Mouse (Mus musculus) spleen, embryonic (tissue): ENCODE results near the gene Cfap77.

Source experiments
- CTCF ChIA-PET: fragments of 350-600 bp; sonication (Branson Sonifier 250); formaldehyde crosslinking; loops from one replicate; lab custom pipeline; 2022; lab: Charles Lee

Gene Cfap77

GRCm38 (mm10) chr2:29004037-29004436 is 50.8 kb downstream of the Cfap77 start:
- CTCF ChIA-PET: no interaction called here

- CTCF ChIA-PET: no interaction called here
These were observed 56.6 kb downstream of the Cfap77 start for GRCm38 (mm10) chr2:28998246-28998645.

GRCm38 (mm10) chr2:28997161-28997834 is 57.6 kb downstream of the Cfap77 start:
- CTCF ChIA-PET: no interaction called here

- CTCF ChIA-PET: no interaction called here
These were observed 59.4 kb downstream of the Cfap77 start for GRCm38 (mm10) chr2:28995436-28995835.

- CTCF ChIA-PET: interaction anchor here (0.5 kb wide), 1 partner anchor 13 kb away, joined by 4 read pairs; no protein-coding TSS in a partner anchor
These were observed 60.9 kb downstream of the Cfap77 start for GRCm38 (mm10) chr2:28994014-28994413.

GRCm38 (mm10) chr2:28988781-28989180 is 66.1 kb downstream of the Cfap77 start:
- CTCF ChIA-PET: no interaction called here

GRCm38 (mm10) chr2:28980080-28980910 is 74.6 kb downstream of the Cfap77 start:
- CTCF ChIA-PET: interaction anchor here (0.6 kb wide), 1 partner anchor 1000 kb away, joined by 6 read pairs; no protein-coding TSS in a partner anchor

GRCm38 (mm10) chr2:28978461-28978860 is 76.4 kb downstream of the Cfap77 start:
- CTCF ChIA-PET: interaction anchor here (0.7 kb wide), 1 partner anchor 337 kb away, joined by 3 read pairs; the partner anchor contains the start of gene Tsc1

- CTCF ChIA-PET: interaction anchor here (0.7 kb wide), 1 partner anchor 45 kb away, joined by 4 read pairs; no protein-coding TSS in a partner anchor
These were observed 78.2 kb downstream of the Cfap77 start for GRCm38 (mm10) chr2:28976635-28977034.

GRCm38 (mm10) chr2:28975604-28976003 is 79.3 kb downstream of the Cfap77 start:
- CTCF ChIA-PET: no interaction called here

- CTCF ChIA-PET: no interaction called here
These were observed 80.3 kb downstream of the Cfap77 start for GRCm38 (mm10) chr2:28974520-28974919.

- CTCF ChIA-PET: no interaction called here
These were observed 80.9 kb downstream of the Cfap77 start for GRCm38 (mm10) chr2:28973832-28974450.

GRCm38 (mm10) chr2:28970424-28970823 is 84.4 kb downstream of the Cfap77 start:
- CTCF ChIA-PET: interaction anchor here (0.6 kb wide), 1 partner anchor 31 kb away, joined by 3 read pairs; no protein-coding TSS in a partner anchor

GRCm38 (mm10) chr2:28968278-28968677 is 86.6 kb downstream of the Cfap77 start:
- CTCF ChIA-PET: no interaction called here

- CTCF ChIA-PET: no interaction called here
These were observed 88.6 kb downstream of the Cfap77 start for GRCm38 (mm10) chr2:28966151-28966795.

- CTCF ChIA-PET: no interaction called here
These were observed 91.3 kb downstream of the Cfap77 start for GRCm38 (mm10) chr2:28963565-28963964.

GRCm38 (mm10) chr2:28961636-28962035 is 93.2 kb downstream of the Cfap77 start:
- CTCF ChIA-PET: no interaction called here

GRCm38 (mm10) chr2:28961024-28961585 is 93.8 kb downstream of the Cfap77 start:
- CTCF ChIA-PET: no interaction called here

- CTCF ChIA-PET: no interaction called here
These were observed 98.0 kb downstream of the Cfap77 start for GRCm38 (mm10) chr2:28956874-28957273.

- CTCF ChIA-PET: no interaction called here
These were observed 100.3 kb downstream of the Cfap77 start for GRCm38 (mm10) chr2:28954595-28954994.

- CTCF ChIA-PET: no interaction called here
These were observed 101.9 kb downstream of the Cfap77 start for GRCm38 (mm10) chr2:28952981-28953380.
